Mouse (Mus musculus): ENCODE measurements at regions not wholly inside any gene's neighbourhood (a gene's known extent, or its start where the extent isn't known, plus 50 kb on each side); places are given as distances from the start of the nearest gene placed in this dataset.

DNA sequence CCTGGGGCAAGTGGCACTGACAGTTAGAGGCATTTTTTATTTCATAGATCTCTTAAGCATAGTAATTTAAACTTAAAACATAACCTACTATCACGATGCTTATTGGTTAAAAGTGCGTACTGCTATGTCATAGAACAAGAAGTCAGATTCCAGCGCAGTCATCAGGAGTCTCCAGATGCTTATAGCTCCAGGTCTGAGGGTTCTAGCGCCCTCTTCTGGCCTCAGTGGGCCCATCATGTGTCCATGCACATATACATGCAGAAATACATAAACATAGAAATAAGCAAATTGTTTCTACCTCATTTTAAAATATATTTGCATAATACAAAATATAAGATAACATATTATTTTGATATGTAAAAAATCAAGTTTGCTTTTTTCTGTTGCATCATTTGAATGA, 1002.8 kb upstream of the Adgrl2 start:
- WGBS = 60% methylated on average over 4 of the region's 4 CpGs

DNA sequence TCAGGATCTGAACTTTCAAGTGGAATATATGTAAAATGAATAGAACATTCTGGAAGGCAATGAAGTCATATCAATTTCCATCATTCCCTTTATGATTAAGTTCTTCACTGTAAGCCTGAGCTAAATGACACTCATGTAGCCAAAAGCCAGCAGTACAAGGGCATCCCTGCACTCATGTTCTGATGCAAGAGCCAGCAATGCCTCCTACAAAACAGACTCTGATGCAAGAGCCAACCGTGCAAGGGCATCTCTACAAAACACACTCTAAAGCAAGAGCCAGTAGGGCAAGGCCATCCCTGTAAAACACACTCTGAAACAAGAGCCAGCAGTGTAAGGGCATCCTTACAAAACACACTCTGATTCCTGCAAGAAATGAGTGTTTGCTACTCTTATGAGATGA, 997.4 kb upstream of the Adgrl2 start:
- Histone ChIP-seq H3K27me3 (ENCODE audit: poor library complexity, severe bottlenecking) (no peaks in the 10 kb centered on the region), H3K9me3 (no peaks in the 10 kb centered on the region), H3K27ac (no peak overlapping the region), H3K4me1 (no peaks in the 10 kb centered on the region), H3K4me3 (no peak overlapping the region), H3K36me3 (replicated peaks) (no peaks in the 10 kb centered on the region)
- DNase-seq (ENCODE audit: extremely low spot score, low spot score) = no peak
- 89% methylated on average over 1 of the region's 1 CpGs for WGBS

More for the DNA sequence above, 1002.8 kb upstream of the Adgrl2 start:
- Histone ChIP-seq H3K27ac (no peak overlapping the region), H3K4me1 (no peaks in the 10 kb centered on the region), H3K4me3 (no peak overlapping the region), H3K27me3 (ENCODE audit: poor library complexity, severe bottlenecking) (no peaks in the 10 kb centered on the region), H3K9me3 (no peaks in the 10 kb centered on the region), H3K36me3 (replicated peaks) (no peaks in the 10 kb centered on the region)
- DNase-seq (ENCODE audit: extremely low spot score, low spot score) = peak; percentile 21

DNA sequence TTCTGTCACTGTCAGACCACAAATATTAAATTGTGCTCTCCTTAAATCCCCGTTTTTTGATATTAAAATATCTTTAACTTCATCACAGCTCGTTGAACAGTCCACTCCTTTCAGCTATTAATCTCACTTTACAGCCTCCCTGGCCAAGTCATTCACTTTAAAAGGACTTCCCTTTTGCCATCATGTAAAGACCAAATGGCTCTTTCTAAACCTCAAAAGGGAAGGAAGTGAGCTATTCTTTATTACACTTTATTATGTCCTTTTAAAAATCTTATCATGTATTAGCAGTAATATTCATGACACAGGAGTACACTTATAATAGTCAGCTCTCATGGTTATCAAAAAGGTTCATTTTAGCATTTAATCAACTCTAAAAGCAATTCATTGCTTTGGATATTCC, 966.6 kb upstream of the Adgrl2 start:
- DNase-seq (ENCODE audit: extremely low spot score, low spot score) = no peak
- Histone ChIP-seq H3K27me3 (ENCODE audit: poor library complexity, severe bottlenecking) (no peaks in the 10 kb centered on the region), H3K27ac (no peak overlapping the region), H3K4me1 (no peaks in the 10 kb centered on the region), H3K4me3 (no peak overlapping the region), H3K36me3 (replicated peaks) (no peaks in the 10 kb centered on the region), H3K9me3 (no peaks in the 10 kb centered on the region)
- 75% methylated on average over 2 of the region's 2 CpGs for WGBS

DNA sequence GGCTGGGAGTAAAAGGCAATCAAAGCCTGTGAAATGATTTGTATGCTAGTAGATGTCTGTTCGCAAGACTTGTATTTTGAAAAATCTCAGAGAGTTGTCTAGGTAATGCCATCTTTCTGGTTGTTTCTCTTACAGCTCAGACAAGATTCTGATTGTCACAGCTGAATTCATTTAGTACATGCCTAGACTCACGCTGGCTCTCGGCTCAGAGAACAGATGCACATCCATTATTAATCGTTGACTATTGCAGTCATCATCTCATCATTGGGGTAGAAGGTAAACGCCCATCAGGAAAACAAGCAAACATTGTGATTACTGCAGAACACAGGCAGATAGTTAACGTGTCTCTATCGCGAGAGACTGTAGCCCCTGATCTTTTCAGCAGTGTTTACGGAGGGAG, 945.8 kb upstream of the Adgrl2 start:
- no peaks in the 10 kb centered on the region for H3K9me3 ChIP-seq
- H3K4me3 ChIP-seq = no peak overlapping the region
- no peak for DNase-seq (ENCODE audit: extremely low spot score, low spot score)
- 92% methylated on average over 9 of the region's 9 CpGs for WGBS
- no peaks in the 10 kb centered on the region for H3K4me1 ChIP-seq
- H3K27ac ChIP-seq = no peak overlapping the region
- no peaks in the 10 kb centered on the region for H3K36me3 ChIP-seq (replicated peaks)
- no peaks in the 10 kb centered on the region for H3K27me3 ChIP-seq (ENCODE audit: poor library complexity, severe bottlenecking)

DNA sequence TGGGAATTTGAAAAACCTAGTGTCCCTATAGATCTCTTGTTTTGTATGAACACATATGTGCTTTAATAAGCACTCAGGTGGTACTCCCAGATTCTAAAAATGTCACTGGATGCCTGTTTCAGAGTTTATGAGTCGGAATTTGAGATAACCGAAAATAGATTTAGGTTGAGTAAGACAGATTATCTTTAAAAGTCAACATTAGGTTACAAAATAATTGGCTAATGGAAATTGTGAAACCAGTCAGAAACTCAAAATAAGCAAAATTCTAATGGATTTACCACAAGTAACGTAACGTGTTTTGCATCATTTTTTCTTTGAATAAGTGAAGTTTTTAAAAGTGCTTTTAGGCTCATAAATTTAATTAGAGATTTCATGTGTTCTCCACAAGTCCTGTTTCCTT, 944.5 kb upstream of the Adgrl2 start:
- Histone ChIP-seq H3K36me3 (replicated peaks) (no peaks in the 10 kb centered on the region), H3K4me1 (no peaks in the 10 kb centered on the region), H3K4me3 (no peak overlapping the region), H3K9me3 (no peaks in the 10 kb centered on the region), H3K27me3 (ENCODE audit: poor library complexity, severe bottlenecking) (no peaks in the 10 kb centered on the region), H3K27ac (no peak overlapping the region)
- DNase-seq (ENCODE audit: extremely low spot score, low spot score) = no peak
- WGBS = 94% methylated on average over 4 of the region's 4 CpGs

DNA sequence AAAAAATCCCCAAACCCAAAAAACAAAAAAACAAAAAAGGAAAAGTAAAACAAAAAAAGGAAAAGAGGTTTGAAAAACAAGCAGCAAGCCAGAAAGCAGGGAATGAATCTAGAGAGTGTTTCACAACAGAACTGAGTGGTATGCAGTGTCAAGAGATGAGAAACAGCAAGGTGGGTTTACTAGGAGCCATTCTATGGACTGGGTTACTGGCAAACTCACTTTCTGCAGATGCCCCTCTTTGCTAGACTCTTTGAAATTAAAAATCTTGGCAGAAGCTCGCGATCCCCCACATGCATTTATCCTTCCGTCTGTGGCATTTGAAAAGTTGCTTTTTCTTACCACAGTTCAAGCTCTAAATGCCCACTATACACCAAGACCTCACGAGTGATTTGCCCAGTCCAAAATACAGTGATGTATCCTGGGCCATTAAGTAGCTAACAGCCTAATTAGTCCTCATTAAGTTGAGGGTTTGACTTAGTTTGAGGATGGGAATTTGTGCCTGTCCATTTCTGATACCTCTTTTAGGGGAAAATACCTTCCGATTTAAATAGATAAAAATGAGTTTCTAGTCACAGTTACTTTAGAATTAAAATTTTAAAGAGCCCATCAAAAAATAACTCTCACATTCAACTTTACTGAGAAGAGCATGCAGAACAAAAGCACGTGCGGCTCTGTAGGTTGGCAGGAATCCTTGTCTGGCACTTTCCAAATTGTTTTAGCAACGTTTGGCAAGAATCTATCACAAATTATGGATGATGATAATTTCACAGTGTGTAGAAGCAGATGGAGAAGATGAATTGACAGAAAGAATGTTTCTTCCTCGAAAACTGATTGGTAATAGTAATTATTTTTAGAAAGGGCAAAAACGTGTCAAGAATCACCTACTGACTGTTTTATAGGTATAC, 938.4 kb upstream of the Adgrl2 start:
- 88% methylated on average over 10 of the region's 10 CpGs for WGBS
- Histone ChIP-seq H3K27ac (no peak overlapping the region), H3K36me3 (replicated peaks) (no peaks in the 10 kb centered on the region), H3K27me3 (ENCODE audit: poor library complexity, severe bottlenecking) (no peaks in the 10 kb centered on the region), H3K9me3 (no peaks in the 10 kb centered on the region), H3K4me1 (no peaks in the 10 kb centered on the region), H3K4me3 (no peak overlapping the region)
- no peak for DNase-seq (ENCODE audit: extremely low spot score, low spot score)

DNA sequence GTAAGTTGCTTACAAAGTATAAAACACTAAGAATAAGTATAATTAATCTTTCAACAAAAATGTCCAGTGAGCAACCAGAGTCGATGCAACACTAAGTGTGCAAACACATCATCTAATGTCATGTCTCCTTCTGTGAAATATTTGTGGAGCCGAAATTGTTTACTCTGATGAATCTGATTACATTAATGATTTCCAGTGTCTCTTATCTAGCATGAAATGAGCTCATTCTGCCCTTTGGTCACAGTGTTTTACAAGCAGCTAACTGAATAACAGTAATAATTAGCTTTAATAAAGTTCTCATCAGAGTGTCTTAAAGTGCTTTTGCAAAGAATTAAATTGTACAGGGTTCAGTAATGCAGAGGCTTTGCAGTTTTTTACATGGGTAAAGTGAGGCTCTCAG, 929.9 kb upstream of the Adgrl2 start:
- Histone ChIP-seq H3K9me3 (no peaks in the 10 kb centered on the region), H3K27me3 (ENCODE audit: poor library complexity, severe bottlenecking) (no peaks in the 10 kb centered on the region), H3K4me1 (peaks cover 3% of the 10 kb centered on the region), H3K36me3 (replicated peaks) (no peaks in the 10 kb centered on the region), H3K27ac (no peak overlapping the region), H3K4me3 (no peak overlapping the region)
- 80% methylated on average over 2 of the region's 2 CpGs for WGBS
- no peak for DNase-seq (ENCODE audit: extremely low spot score, low spot score)

DNA sequence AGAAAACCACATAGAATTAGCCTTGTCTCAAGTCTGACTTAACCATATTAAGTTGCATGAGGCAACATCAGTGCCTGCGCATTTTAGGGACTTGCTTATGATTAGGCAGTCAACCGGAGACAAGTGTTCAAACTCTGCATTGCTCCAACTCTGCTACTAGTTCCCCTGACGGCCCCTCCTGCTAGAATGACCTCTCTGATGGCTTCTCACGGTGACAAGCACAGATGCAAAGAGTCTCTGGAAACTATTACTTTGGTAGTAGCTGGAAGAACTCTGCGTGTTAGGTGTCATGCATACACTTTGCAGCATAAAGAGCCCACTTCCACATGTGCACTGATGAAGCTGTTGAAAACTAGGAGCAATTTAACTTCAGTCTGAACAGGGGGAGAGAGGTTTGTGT, 927.8 kb upstream of the Adgrl2 start:
- no peak overlapping the region for H3K27ac ChIP-seq
- peaks cover 3% of the 10 kb centered on the region for H3K4me1 ChIP-seq
- no peaks in the 10 kb centered on the region for H3K27me3 ChIP-seq (ENCODE audit: poor library complexity, severe bottlenecking)
- no peaks in the 10 kb centered on the region for H3K36me3 ChIP-seq (replicated peaks)
- DNase-seq (ENCODE audit: extremely low spot score, low spot score) = no peak
- no peaks in the 10 kb centered on the region for H3K9me3 ChIP-seq
- 64% methylated on average over 5 of the region's 5 CpGs for WGBS
- H3K4me3 ChIP-seq = no peak overlapping the region

DNA sequence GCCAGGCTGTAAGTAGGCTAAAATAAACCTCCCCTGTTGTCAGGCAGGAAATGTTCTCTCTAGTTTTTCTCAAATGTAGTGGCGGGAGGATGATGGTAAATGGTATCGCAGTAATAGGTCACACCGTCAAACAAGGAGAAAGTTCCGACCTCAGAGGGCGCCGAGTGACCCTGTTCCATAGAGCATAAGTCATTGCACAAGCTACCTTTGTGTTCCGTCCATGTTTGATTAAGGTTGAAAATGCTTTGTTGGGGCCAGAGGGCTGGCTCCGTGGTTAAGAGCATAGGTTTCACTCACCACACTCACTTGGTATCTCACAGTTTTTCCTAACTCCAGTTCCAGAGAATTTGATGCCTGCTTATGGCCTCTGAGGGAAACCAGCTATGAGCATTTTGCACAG, 920.4 kb upstream of the Adgrl2 start:
- Histone ChIP-seq H3K4me3 (no peak overlapping the region), H3K27ac (no peak overlapping the region), H3K4me1 (no peaks in the 10 kb centered on the region), H3K36me3 (replicated peaks) (no peaks in the 10 kb centered on the region), H3K9me3 (no peaks in the 10 kb centered on the region), H3K27me3 (ENCODE audit: poor library complexity, severe bottlenecking) (no peaks in the 10 kb centered on the region)
- WGBS = 87% methylated on average over 8 of the region's 8 CpGs
- no peak for DNase-seq (ENCODE audit: extremely low spot score, low spot score)

DNA sequence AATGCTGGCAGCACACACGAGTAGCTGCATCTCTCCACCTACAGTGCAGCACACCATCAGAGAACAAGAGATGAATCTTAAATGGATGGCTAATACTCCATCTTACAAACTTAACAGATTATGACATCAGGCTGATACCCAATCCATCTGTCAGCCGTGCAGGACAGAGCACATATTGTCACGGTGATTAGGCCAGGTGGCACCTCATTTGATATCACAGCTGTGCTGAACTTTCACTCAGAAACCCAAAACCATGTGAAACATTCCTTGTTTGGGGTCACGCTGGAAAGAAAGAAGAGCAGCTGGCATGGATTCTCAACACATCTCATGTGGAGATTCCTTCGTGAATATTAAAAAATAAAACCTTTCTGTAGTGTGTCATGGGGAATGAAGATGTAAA, 911.4 kb upstream of the Adgrl2 start:
- WGBS = 59% methylated on average over 5 of the region's 5 CpGs
- DNase-seq (ENCODE audit: extremely low spot score, low spot score) = no peak

DNA sequence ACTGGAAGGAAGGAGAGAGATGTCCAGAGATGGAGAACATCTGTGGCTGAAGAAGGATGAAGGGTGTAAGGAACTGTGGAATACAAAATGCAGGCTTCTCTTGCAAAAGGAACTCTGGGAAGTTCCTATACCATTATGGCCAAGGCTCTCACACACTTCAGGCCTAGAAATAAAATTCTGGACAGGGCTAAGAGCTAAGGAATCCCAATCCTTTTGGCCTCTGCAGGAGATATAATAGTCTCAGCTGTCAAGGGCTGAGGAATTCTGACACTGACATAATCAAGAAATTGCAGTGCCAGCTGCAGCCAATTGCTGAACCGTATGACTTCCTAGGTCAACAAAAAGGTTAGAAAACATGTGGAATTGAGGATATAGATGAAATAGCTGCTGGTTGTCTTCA, 886.2 kb upstream of the Adgrl2 start:
- Histone ChIP-seq H3K27ac (no peak overlapping the region), H3K9me3 (no peaks in the 10 kb centered on the region), H3K4me1 (no peaks in the 10 kb centered on the region), H3K36me3 (replicated peaks) (no peaks in the 10 kb centered on the region), H3K27me3 (ENCODE audit: poor library complexity, severe bottlenecking) (no peaks in the 10 kb centered on the region), H3K4me3 (no peak overlapping the region)
- DNase-seq (ENCODE audit: extremely low spot score, low spot score) = no peak
- 61% methylated on average over 1 of the region's 1 CpGs for WGBS

More for the DNA sequence above, 911.4 kb upstream of the Adgrl2 start:
- peaks cover 4% of the 10 kb centered on the region; the same call in 1 of the 2 replicates for H3K4me1 ChIP-seq
- no peaks in the 10 kb centered on the region for H3K9me3 ChIP-seq
- no peaks in the 10 kb centered on the region for H3K27me3 ChIP-seq (ENCODE audit: poor library complexity, severe bottlenecking)
- no peaks in the 10 kb centered on the region for H3K36me3 ChIP-seq (replicated peaks)
- no peak overlapping the region for H3K4me3 ChIP-seq
- no peak overlapping the region for H3K27ac ChIP-seq

DNA sequence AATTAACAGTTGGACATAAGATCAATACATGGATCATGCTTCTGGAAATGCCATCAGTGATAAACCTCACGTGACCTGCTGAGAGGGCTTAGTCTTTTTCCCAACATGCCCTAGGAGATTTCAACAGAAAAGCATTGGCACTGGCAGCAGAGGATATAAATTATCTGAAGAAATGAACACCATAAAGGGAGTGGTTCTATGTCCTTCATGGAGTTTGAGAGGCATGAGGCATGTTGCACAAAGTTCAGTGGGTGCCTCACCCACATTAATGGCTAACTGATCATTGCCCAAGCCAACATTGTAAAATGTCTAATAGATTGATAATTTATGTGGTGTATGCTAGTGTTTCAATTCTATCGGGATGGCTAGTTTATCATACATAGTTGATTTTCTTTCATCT, 875.6 kb upstream of the Adgrl2 start:
- Histone ChIP-seq H3K9me3 (no peaks in the 10 kb centered on the region), H3K4me3 (no peak overlapping the region), H3K4me1 (no peaks in the 10 kb centered on the region), H3K27ac (no peak overlapping the region), H3K27me3 (ENCODE audit: poor library complexity, severe bottlenecking) (no peaks in the 10 kb centered on the region), H3K36me3 (replicated peaks) (no peaks in the 10 kb centered on the region)
- 93% methylated on average over 2 of the region's 2 CpGs for WGBS
- no peak for DNase-seq (ENCODE audit: extremely low spot score, low spot score)

DNA sequence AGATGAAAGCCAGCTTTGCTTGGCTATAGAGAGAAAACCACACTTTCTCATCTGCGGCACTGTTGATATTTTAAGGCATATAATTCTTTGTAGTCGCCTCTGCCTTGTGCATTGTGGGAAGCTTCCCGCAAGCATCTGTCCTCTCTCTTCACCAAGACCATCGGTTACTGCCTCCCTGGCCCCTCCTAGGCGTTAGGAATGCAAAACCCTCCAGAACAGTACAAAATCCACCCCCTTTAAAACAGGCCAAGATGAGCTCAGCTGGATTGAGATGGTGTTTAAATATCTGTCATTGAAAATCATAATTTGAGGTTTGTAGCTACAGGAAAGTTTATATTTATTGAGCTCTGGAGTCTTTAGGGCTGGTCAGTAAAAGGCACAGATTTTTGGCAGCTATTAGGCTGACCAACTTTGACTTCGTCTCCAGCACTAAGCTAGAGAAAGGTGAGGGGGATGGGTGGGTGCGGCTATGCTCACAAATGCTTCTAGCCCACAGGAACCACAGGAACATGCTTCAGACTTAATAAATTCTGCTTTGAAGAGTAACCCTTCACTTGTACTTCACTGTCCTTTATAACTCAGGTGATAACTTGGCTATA, 856.7 kb upstream of the Adgrl2 start:
- H3K4me3 ChIP-seq = no peak overlapping the region
- H3K36me3 ChIP-seq (replicated peaks) = no peaks in the 10 kb centered on the region
- H3K9me3 ChIP-seq = no peaks in the 10 kb centered on the region
- DNase-seq (ENCODE audit: extremely low spot score, low spot score) = no peak
- peaks cover 26% of the 10 kb centered on the region for H3K4me1 ChIP-seq
- 69% methylated on average over 7 of the region's 7 CpGs for WGBS
- H3K27me3 ChIP-seq (ENCODE audit: poor library complexity, severe bottlenecking) = peaks cover 24% of the 10 kb centered on the region
- H3K27ac ChIP-seq = no peak overlapping the region
